19 mouse cellular contexts compared by ENCODE assay signal in the genomic region with DNA sequence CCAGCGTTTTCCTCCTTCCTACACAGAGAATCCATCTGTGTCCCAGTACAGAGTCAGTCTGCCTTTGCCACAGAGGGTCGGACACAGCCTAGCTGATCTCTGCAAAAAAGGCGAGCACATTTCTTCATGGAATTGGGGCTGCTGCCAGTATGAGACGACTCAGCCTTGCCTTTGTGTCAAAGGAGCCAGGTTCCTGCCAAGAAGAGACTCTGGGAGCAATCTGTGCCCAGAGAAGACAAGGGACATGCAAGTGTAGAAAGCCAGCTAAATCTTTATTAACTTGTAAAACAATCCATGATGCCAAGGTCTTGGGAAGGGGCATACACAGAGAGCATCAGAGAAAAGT. TPM values are rescaled to one million over a fixed set of nuclear protein-coding genes. Genes with fewer than 3 reads are reported as not detected.
DNase-seq lines count a peak whose midpoint lies in the region; ATAC-seq and TF ChIP-seq lines count a peak whose summit lies in the region.
"Had no signal": no experiment of that assay in that cellular context is flagged by ENCODE, and none has a peak within 500 bp of the region (broad histone marks: within the 10 kb centered on the region; RNA-seq: fewer than 3 reads in every experiment).

No protein-coding gene starts in this region.

- DNase-seq in forebrain, postnatal 0 days, result no peak
- DNase-seq in forebrain, embryonic 10.5 days (ENCODE audit: extremely low spot score, low spot score), result no peak
- DNase-seq in left cerebral cortex, postnatal 4 days, result peak; percentile 23
- DNase-seq in left cerebral cortex, adult 9 months (ENCODE audit: low spot score in 2 of 2), result no peak
- DNase-seq in NIH3T3 (ENCODE audit: low read depth), result peak; percentile 78
- peak; percentile 11 for DNase-seq in stomach, postnatal 0 days (ENCODE audit: low spot score)
- DNase-seq in kidney, postnatal 10 days, result no peak
- DNase-seq: cerebellum, adult 9-11 months; kidney, adult 8-10 months; kidney, postnatal 14 days; right cerebral cortex, postnatal 25 days; spleen, adult 18-20 months had no signal

- TF ChIP-seq EP300 in stomach, postnatal 0 days (optimal IDR thresholded peaks at IDR 0.05), result no peak

- 0 out of 2 replicates have a peak, but pooled peaks cover 2% of the 10 kb centered on the region for H3K4me1 ChIP-seq in forebrain, postnatal 0 days (ENCODE audit: insufficient read depth)
- H3K4me1 ChIP-seq in forebrain, embryonic 10.5 days, result no peaks in the 10 kb centered on the region
- no peaks in the 10 kb centered on the region for H3K4me1 ChIP-seq in stomach, postnatal 0 days (replicated peaks; ENCODE audit: control insufficient read depth, insufficient read depth)
- H3K4me1 ChIP-seq: forebrain, embryonic 12.5 days; midbrain, embryonic 12.5 days had no signal

- intact Hi-C loops in left cerebral cortex, postnatal 4 days (cut with DNase I), result loop anchor here (2.0 to 5.0 kb wide), 2 partner anchors 310 to 543 kb away; a partner anchor contains a TSS

- H3K9ac ChIP-seq in forebrain, postnatal 0 days, result no peak overlapping the region
- H3K9ac ChIP-seq in stomach, postnatal 0 days (ENCODE audit: low read length), result no peak overlapping the region
- H3K9ac ChIP-seq: forebrain, embryonic 12.5 days; heart, embryonic 13.5 days; midbrain, embryonic 12.5 days had no signal

- no peak overlapping the region for H3K27ac ChIP-seq in forebrain, postnatal 0 days (ENCODE audit: low read depth, low read length)
- no peak overlapping the region for H3K27ac ChIP-seq in forebrain, embryonic 10.5 days
- no peak overlapping the region for H3K27ac ChIP-seq in stomach, postnatal 0 days (replicated peaks)
- H3K27ac ChIP-seq: forebrain, embryonic 12.5 days; heart, embryonic 13.5 days; midbrain, embryonic 12.5 days had no signal

- no peak for TF ChIP-seq CTCF in forebrain, postnatal 0 days (IDR thresholded peaks at IDR 0.05; ENCODE audit: low read depth)
- TF ChIP-seq CTCF in stomach, postnatal 0 days (IDR thresholded peaks at IDR 0.05; ENCODE audit: low read depth), result no peak

- no peaks in the 10 kb centered on the region for H3K27me3 ChIP-seq in forebrain, postnatal 0 days (ENCODE audit: insufficient read depth, low read length)
- H3K27me3 ChIP-seq in forebrain, embryonic 10.5 days (ENCODE audit: poor library complexity, severe bottlenecking), result no peaks in the 10 kb centered on the region
- no peaks in the 10 kb centered on the region for H3K27me3 ChIP-seq in stomach, postnatal 0 days (ENCODE audit: control insufficient read depth, insufficient read depth, low read length)
- H3K27me3 ChIP-seq: heart, embryonic 13.5 days had no signal

- ATAC-seq in forebrain, postnatal 0 days, result peak; percentile 13; the same call in 1 of the 2 replicates
- no peak for ATAC-seq in stomach, postnatal 0 days (ENCODE audit: low FRiP score, low TSS enrichment)
- ATAC-seq: inflammation-experienced regulatory T-cells, adult 6 months had no signal

- H3K4me2 ChIP-seq in forebrain, postnatal 0 days (ENCODE audit: low read depth), result no peak overlapping the region
- H3K4me2 ChIP-seq in stomach, postnatal 0 days (replicated peaks; ENCODE audit: low read depth), result no peak overlapping the region
- H3K4me2 ChIP-seq: forebrain, embryonic 12.5 days; heart, embryonic 13.5 days; midbrain, embryonic 12.5 days had no signal

- no peaks in the 10 kb centered on the region for H3K36me3 ChIP-seq in forebrain, postnatal 0 days (ENCODE audit: insufficient read depth)
- no peaks in the 10 kb centered on the region for H3K36me3 ChIP-seq in forebrain, embryonic 10.5 days (replicated peaks)
- no peaks in the 10 kb centered on the region for H3K36me3 ChIP-seq in stomach, postnatal 0 days (ENCODE audit: control insufficient read depth, insufficient read depth, low read length)
- H3K36me3 ChIP-seq: forebrain, embryonic 12.5 days; heart, embryonic 13.5 days; midbrain, embryonic 12.5 days had no signal

- no peaks in the 10 kb centered on the region for H3K9me3 ChIP-seq in forebrain, postnatal 0 days (ENCODE audit: low read length)
- H3K9me3 ChIP-seq in forebrain, embryonic 10.5 days, result no peaks in the 10 kb centered on the region
- no peaks in the 10 kb centered on the region for H3K9me3 ChIP-seq in stomach, postnatal 0 days (ENCODE audit: control insufficient read depth, low read length)
- H3K9me3 ChIP-seq: forebrain, embryonic 12.5 days; heart, embryonic 13.5 days; midbrain, embryonic 12.5 days had no signal

- 41% methylated on average over 4 of the region's 4 CpGs for WGBS in forebrain, postnatal 0 days
- WGBS in forebrain, embryonic 10.5 days, result 87% methylated on average over 4 of the region's 4 CpGs
- 54% methylated on average over 4 of the region's 4 CpGs for WGBS in stomach, postnatal 0 days

- H3K4me3 ChIP-seq in forebrain, postnatal 0 days (ENCODE audit: low read depth, low read length), result no peak overlapping the region
- no peak overlapping the region for H3K4me3 ChIP-seq in forebrain, embryonic 10.5 days
- H3K4me3 ChIP-seq in stomach, postnatal 0 days (ENCODE audit: low read depth, low read length), result no peak overlapping the region
- H3K4me3 ChIP-seq: forebrain, embryonic 12.5 days; heart, embryonic 13.5 days; midbrain, embryonic 12.5 days had no signal

RNA-seq across cellular contexts. Expression of a gene that starts 54.9 kb away (rescaled TPM):
- 21.8 and 24.9 TPM in 2 replicates for total RNA-seq in forebrain, postnatal 0 days (2014; rRNA removed)
- polyA plus RNA-seq in forebrain, postnatal 0 days (2015; fragmentation: Nextera tagmentation; extraction: Ambion mirVana), result 3.6 and 8.4 TPM in 2 replicates
- polyA plus RNA-seq in forebrain, embryonic 10.5 days (2016; fragmentation: Nextera tagmentation; extraction: Ambion mirVana), result 2.7 and 3.2 TPM in 2 replicates
- total RNA-seq in left cerebral cortex, postnatal 4 days (2021), result 10 to 100 TPM; 41.9 to 44.5 TPM
- 0.57 and 0.71 TPM in 2 replicates for polyA plus RNA-seq in stomach, postnatal 0 days (2015; fragmentation: Nextera tagmentation; extraction: Ambion mirVana)
- total RNA-seq: liver, adult 2 months; MEL had no signal
- polyA plus RNA-seq: liver, adult 2 months; liver, embryonic 16.5 days had no signal

Comparison
In these comparisons a context has a peak if more than half of its experiments do, and no peak if none do; other contexts are left out.
1. DNase-seq: peak in left cerebral cortex, postnatal 4 days (single experiment), NIH3T3 (single experiment) and stomach, postnatal 0 days (single experiment); none in forebrain, postnatal 0 days (single experiment), forebrain, embryonic 10.5 days (single experiment), left cerebral cortex, adult 9 months (0 of 2) and kidney, postnatal 10 days (single experiment).